Mouse (Mus musculus) G1E (cell line): ENCODE data around the gene Fscn2. TPM values are rescaled to one million over a fixed set of nuclear protein-coding genes. Genes with fewer than 3 reads are reported as not detected.

Experiments used
- ATAC-seq: 2 replicates; pipeline ENCODE4 v1.8.0; 2016; ENCODE audit warnings: mild to moderate bottlenecking; ENCODE audit not compliant: insufficient number of reproducible peaks, poor library complexity, low FRiP score, severe bottlenecking; ENCODE audit errors: extremely low read depth
- DNase-seq: peaks from one replicate; pipeline ENCODE4 v3.0.0; 2012; ENCODE audit warnings: low spot score
- H3K27me3 ChIP-seq: 2 replicates; pipeline ENCODE4 v1.6.1; 2012; ENCODE audit warnings: mild to moderate bottlenecking, low read length, inconsistent platforms; ENCODE audit not compliant: insufficient read depth
- H3K36me3 ChIP-seq: replicated peaks from 2 replicates; pipeline ENCODE3; 2012; ENCODE audit warnings: mild to moderate bottlenecking, inconsistent platforms
- H3K4me1 ChIP-seq: 2 replicates; pipeline ENCODE4 v1.6.1; 2012; ENCODE audit warnings: low read depth, low read length, inconsistent platforms, mixed read lengths; ENCODE audit not compliant: insufficient read depth
- H3K4me3 ChIP-seq: 2 replicates; pipeline ENCODE4 v1.5.1; 2012; ENCODE audit warnings: low read depth, mild to moderate bottlenecking, inconsistent platforms, low read length, moderate library complexity, mixed read lengths
- H3K9me3 ChIP-seq: replicated peaks from 2 replicates; pipeline ENCODE4 v1.6.1; 2012; ENCODE audit warnings: inconsistent platforms
- CTCF ChIP-seq: IDR thresholded peaks from 2 replicates; pipeline ENCODE4 v1.5.1; 2012; ENCODE audit warnings: low read depth, low read length, inconsistent platforms, mixed read lengths
- GATA1 ChIP-seq: IDR thresholded peaks from 2 replicates; pipeline ENCODE4 v1.6.1; 2012; ENCODE audit warnings: borderline replicate concordance, low read length, inconsistent platforms, mixed read lengths
- GATA2 ChIP-seq: IDR thresholded peaks from 2 replicates; pipeline ENCODE4 v1.6.1; 2012; ENCODE audit warnings: low read depth, low read length, inconsistent platforms, borderline replicate concordance
- POLR2AphosphoS5 ChIP-seq: IDR thresholded peaks from 2 replicates; pipeline ENCODE4 v1.6.1; 2012; ENCODE audit warnings: low read depth, low read length, inconsistent platforms; ENCODE audit not compliant: insufficient replicate concordance
- TAL1 ChIP-seq: conservative IDR thresholded peaks from 2 replicates; pipeline ENCODE4 v1.6.1; 2012; ENCODE audit warnings: low read depth, low read length, inconsistent platforms, mixed read lengths
- polyA plus RNA-seq: library from polyadenylated mRNA; stranded (reverse); fragments of >175 nt; gene quantifications from 2 replicates; pipeline ENCODE4 v1.2.3, GENCODE M21; 2012
- total RNA-seq, 2 experiments: library from RNA; stranded (forward) in 1 of 2; stranded (reverse) in 1 of 2; fragments of 200-1000 nt in 1 of 2; fragments of >200 nt in 1 of 2; fragmentation: Nextera tagmentation in 1 of 2; gene quantifications; 2 replicates each; pipeline ENCODE4 v1.2.3; 2014 to 2017

Gene Fscn2
- total and polyA plus RNA-seq, 3 experiments, result 0.11 TPM; not detected in 2

DNA sequence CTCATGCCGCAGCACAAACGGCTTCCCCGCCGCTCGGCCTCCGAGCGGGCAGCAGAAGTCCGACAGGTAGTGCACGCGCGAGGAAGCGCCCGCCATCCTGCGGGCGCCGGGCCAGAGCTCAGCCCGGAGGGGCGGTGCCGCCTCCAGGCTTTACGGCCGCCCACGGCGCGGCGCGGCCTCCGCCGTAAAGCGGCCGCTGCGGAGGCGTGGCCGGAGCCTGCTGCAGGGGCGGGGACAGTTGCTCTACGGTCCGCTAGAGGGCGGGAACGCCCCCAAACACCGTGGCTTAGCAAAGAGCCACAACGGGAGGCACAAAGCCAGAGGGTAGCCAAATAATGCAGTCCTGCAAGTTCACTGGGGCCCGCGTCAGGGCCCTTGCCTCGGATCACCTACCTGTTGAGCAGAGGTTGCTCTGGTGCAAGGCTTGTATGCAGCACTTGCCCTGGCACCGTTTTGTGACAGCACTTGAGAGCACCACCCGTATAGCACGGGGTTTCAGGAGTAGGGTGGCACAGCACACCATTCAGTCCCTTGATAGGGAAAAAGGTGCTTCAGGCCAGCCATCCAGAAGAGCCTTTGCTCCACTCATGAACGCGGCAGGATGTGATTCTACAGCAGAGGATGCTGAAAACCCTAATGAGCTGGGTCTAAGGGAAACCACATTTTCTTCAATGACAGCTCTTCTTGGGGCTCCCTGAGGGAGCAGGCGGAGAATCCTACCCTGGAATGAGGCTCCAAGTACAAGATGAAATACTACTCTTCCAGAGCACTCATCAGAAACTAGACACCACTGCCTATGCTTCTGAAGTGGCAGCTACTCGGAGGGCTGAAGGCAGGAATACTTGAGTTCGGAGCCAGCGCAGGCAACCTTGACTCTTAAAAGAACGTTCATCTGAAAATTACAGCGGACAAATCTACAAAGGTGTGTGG, 17.5 kb downstream of the Fscn2 start, which contains the start of gene Faap100:
Gene Faap100 (minus strand): TSS at position 154 of the 930 bp plus-strand sequence.
- Histone ChIP-seq H3K36me3 (peaks cover 89% of the 10 kb centered on the region), H3K27me3 (no peaks in the 10 kb centered on the region; the same call in 1 of the 2 replicates), H3K4me1 (peaks cover 69% of the 10 kb centered on the region), H3K4me3 (peak within 1 kb of the TSS; percentile 86), H3K9me3 (no peaks in the 10 kb centered on the region)
- TF ChIP-seq CTCF (0 out of 2 replicates have a peak, but pooled peaks have one; percentile 10), GATA1 (no peak), POLR2AphosphoS5 (no peak; the same call in 1 of the 2 replicates), GATA2 (no peak), TAL1 (no peak)
- ATAC-seq, result peak; percentile 80
- peak; percentile 88 for DNase-seq

DNA sequence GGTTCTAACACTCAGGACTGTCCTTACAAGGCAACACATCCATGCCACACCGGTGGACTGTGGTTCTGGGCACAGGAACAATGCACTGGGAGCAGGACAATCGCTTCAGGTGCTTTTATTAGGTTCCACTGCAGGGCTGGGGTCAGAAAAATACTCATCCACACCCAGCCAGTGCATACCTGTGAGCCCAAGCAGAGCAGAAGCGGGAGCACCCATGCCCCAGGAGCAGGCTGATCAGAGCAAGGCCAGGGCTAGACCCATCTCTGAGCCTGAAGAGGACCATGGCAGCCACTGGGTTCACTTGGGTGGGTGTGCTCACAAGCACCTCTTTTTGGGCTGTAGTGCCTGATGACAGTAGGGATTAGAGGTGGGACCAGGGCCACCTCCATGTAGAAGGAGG, 18.9 kb downstream of the Fscn2 start:
- ATAC-seq (no peak), DNase-seq (no peak)
- TF ChIP-seq POLR2AphosphoS5 (no peak), CTCF (no peak), TAL1 (no peak), GATA1 (no peak), GATA2 (no peak)
- Histone ChIP-seq H3K4me3 (no peak overlapping the region), H3K4me1 (peaks cover 69% of the 10 kb centered on the region), H3K9me3 (no peaks in the 10 kb centered on the region), H3K27me3 (no peaks in the 10 kb centered on the region; the same call in 1 of the 2 replicates), H3K36me3 (peaks cover 89% of the 10 kb centered on the region)

DNA sequence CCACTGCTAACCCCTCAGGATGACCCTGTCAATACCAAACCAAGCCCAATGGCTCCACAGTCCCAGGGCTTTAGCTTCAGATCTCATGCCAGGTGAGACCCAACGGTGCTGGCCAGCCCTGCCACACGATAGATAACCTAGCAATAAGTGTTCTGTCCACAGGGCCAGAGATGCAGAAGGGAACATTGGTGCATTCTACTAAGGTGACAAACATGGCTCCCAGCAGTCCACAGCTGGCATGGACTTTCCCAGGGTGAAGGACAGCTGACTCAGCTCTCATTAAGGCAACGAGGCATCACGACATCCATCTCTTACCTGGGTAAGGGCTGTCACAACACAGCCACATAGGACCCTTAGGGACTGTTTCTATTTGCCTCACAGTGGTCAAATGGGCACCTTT, 19.8 kb downstream of the Fscn2 start:
- peaks cover 89% of the 10 kb centered on the region for H3K36me3 ChIP-seq
- no peak for ATAC-seq
- TF ChIP-seq GATA1 (no peak), CTCF (no peak), POLR2AphosphoS5 (no peak), TAL1 (no peak)

DNA sequence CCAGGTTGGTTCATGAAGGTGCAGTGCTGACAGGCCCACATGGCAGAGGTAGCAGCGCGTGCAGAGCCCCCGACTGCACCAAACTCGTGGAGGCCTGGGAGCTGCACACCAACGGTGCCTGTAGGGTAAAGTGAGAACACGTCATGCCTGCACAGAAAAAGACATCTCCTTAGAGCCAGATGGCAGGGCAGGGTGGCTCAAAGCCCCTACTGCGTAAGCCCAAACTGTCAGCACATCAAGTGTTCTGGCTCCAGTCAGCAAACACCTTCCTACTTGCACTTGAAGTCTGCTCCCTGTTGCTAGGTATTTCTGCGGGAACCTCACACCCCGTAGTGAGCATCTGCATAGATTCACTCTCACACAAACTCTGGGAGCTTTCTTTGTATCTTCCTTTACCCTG, 21.2 kb downstream of the Fscn2 start:
- no peak for DNase-seq
- Histone ChIP-seq H3K36me3 (peaks cover 88% of the 10 kb centered on the region), H3K4me3 (peak overlapping the region; percentile 46; the same call in 1 of the 2 replicates), H3K9me3 (no peaks in the 10 kb centered on the region), H3K27me3 (no peaks in the 10 kb centered on the region; the same call in 1 of the 2 replicates), H3K4me1 (peaks cover 63% of the 10 kb centered on the region)
- TF ChIP-seq CTCF, result no peak
- no peak for ATAC-seq

More for the DNA sequence above, 19.8 kb downstream of the Fscn2 start:
- H3K4me3 ChIP-seq, result no peak overlapping the region
- peaks cover 69% of the 10 kb centered on the region for H3K4me1 ChIP-seq
- no peak for DNase-seq
- no peaks in the 10 kb centered on the region; the same call in 1 of the 2 replicates for H3K27me3 ChIP-seq
- H3K9me3 ChIP-seq, result no peaks in the 10 kb centered on the region

DNA sequence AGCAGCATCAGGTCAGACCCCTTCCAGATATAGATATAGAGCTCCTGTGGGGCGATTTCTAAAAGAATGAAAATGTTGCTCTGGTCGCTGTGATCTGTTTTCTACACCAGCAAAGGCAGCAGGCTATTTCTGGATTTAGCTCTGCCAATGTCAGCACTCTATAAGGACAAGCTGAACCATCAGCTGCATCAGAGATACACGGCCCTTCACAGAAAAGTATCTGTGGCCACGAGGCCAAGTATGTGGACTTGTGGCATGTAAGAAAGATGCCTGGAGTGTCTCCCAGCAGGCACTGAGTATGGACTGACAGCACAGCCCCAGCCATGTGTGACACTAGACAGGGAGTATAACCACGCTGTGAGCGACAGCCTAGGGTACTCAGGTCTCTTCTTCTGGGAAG, 25.3 kb downstream of the Fscn2 start:
- H3K27me3 ChIP-seq, result no peaks in the 10 kb centered on the region; the same call in 1 of the 2 replicates
- H3K9me3 ChIP-seq, result no peaks in the 10 kb centered on the region
- TF ChIP-seq TAL1 (no peak), GATA2 (no peak), POLR2AphosphoS5 (no peak), GATA1 (no peak), CTCF (no peak)
- H3K36me3 ChIP-seq, result peaks cover 85% of the 10 kb centered on the region
- ATAC-seq, result no peak
- no peak overlapping the region for H3K4me3 ChIP-seq
- H3K4me1 ChIP-seq, result peaks cover 43% of the 10 kb centered on the region
- no peak for DNase-seq

DNA sequence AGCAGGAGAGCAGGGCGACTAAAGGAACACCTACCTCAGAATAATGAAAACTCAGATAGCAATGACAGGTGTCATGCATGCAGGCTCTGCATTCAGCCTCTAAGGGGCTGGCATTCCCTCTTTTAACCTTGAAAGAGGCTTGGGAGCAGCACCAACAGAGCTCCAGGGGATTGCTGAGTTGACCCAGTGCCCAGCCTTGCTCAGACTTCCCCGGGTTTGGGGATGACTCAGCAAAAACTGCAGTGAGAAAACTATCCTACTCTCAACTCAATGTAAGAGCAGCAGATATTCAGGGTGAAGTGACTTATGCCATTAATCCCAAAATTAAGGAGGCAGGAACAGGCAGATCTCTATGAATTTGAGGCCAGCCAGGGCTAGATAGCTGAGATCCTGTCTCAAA, 25.8 kb downstream of the Fscn2 start:
- H3K36me3 ChIP-seq, result peaks cover 85% of the 10 kb centered on the region

More for the DNA sequence above, 25.8 kb downstream of the Fscn2 start:
- DNase-seq (no peak), ATAC-seq (no peak)
- H3K9me3 ChIP-seq, result no peaks in the 10 kb centered on the region
- H3K27me3 ChIP-seq, result no peaks in the 10 kb centered on the region; the same call in 1 of the 2 replicates
- TF ChIP-seq CTCF, result no peak
- TF ChIP-seq GATA2, result no peak
- no peak overlapping the region for H3K4me3 ChIP-seq
- H3K4me1 ChIP-seq, result peaks cover 39% of the 10 kb centered on the region
